Mouse (Mus musculus) heart, embryonic 12.5 days (tissue): ENCODE data around the gene Mgea5. TPM values are rescaled to one million over a fixed set of nuclear protein-coding genes. Genes with fewer than 3 reads are reported as not detected.
A peak's percentile ranks its signal among the peaks of the same experiment; 100 is the strongest.

Source experiments
- ATAC-seq: fragments of 200-750 bp; cut with Nextera tagmentation; 2 replicates; pipeline ENCODE4 v1.8.0; 2017; ENCODE audit warnings: moderate TSS enrichment, moderate library complexity; ENCODE audit not compliant: insufficient number of reproducible peaks, low FRiP score
- H3K27ac ChIP-seq: fragments of 300-500 bp; sonication (generic); 2 replicates; pipeline ENCODE4 v1.5.1; 2016; ENCODE audit warnings: mild to moderate bottlenecking, moderate library complexity; ENCODE audit not compliant: poor library complexity, severe bottlenecking
- H3K27me3 ChIP-seq: fragments of 300-500 bp; sonication (generic); replicated peaks from 2 replicates; pipeline ENCODE4 v1.6.1; 2016; ENCODE audit warnings: mild to moderate bottlenecking, moderate library complexity
- H3K36me3 ChIP-seq: fragments of 300-500 bp; sonication (generic); 2 replicates; pipeline ENCODE4 v1.6.1; 2016; ENCODE audit warnings: mild to moderate bottlenecking, moderate library complexity
- H3K4me1 ChIP-seq: fragments of 300-500 bp; sonication (generic); replicated peaks from 2 replicates; pipeline ENCODE4 v1.6.1; 2016; ENCODE audit warnings: mild to moderate bottlenecking
- H3K4me2 ChIP-seq: fragments of 300-500 bp; sonication (generic); 2 replicates; pipeline ENCODE4 v1.6.1; 2016; ENCODE audit warnings: mild to moderate bottlenecking, moderate library complexity
- H3K4me3 ChIP-seq: fragments of 300-500 bp; sonication (generic); 2 replicates; pipeline ENCODE4 v1.5.1; 2016; ENCODE audit warnings: mild to moderate bottlenecking
- H3K9ac ChIP-seq: fragments of 300-500 bp; sonication (generic); 2 replicates; pipeline ENCODE4 v1.6.1; 2016; ENCODE audit warnings: mild to moderate bottlenecking, moderate library complexity
- H3K9me3 ChIP-seq: fragments of 300-500 bp; sonication (generic); replicated peaks from 2 replicates; pipeline ENCODE4 v1.6.1; 2016; ENCODE audit warnings: mild to moderate bottlenecking, moderate library complexity
- WGBS: fragments of 180-500 bp; shearing (Covaris S2); methylation state at CpG from one replicate; pipeline ENCODE4 v1.1.7; 2016; 5-methylcytosine and 5-hydroxymethylcytosine counted together
- polyA plus RNA-seq: library from polyadenylated mRNA; unstranded; fragments of >200 nt; fragmentation: Nextera tagmentation; extraction: Ambion mirVana; gene quantifications from 2 replicates; pipeline ENCODE4 v1.2.1, GENCODE M21; 2016

The Mgea5 gene
- polyA plus RNA-seq: 51.7 and 52.8 TPM in 2 replicates

GRCm38 (mm10) chr19:45783181-45783932, at the start of gene Mgea5:
Gene Mgea5, minus strand, starts transcription at chr19:45783837.
- Histone ChIP-seq H3K4me1 (peaks cover 24% of the 10 kb centered on the region), H3K9me3 (no peaks in the 10 kb centered on the region), H3K9ac (peak within 1 kb of the TSS; percentile 92), H3K27ac (peak within 1 kb of the TSS; percentile 98), H3K4me3 (peak within 1 kb of the TSS; percentile 76), H3K4me2 (peak within 1 kb of the TSS; percentile 77), H3K27me3 (no peaks in the 10 kb centered on the region), H3K36me3 (peaks cover 25% of the 10 kb centered on the region)
- under 1% methylated on average over 62 of the region's 71 CpGs for WGBS
- peak; percentile 97 for ATAC-seq

GRCm38 (mm10) chr19:45830679-45831078, 47.0 kb upstream of the Mgea5 start:
- H3K27me3 ChIP-seq: no peaks in the 10 kb centered on the region
- H3K4me3 ChIP-seq: no peak overlapping the region
- peaks cover 4% of the 10 kb centered on the region; the same call in 1 of the 2 replicates for H3K36me3 ChIP-seq
- H3K9me3 ChIP-seq: peaks cover 5% of the 10 kb centered on the region
- ATAC-seq: no peak
- no peak overlapping the region for H3K4me2 ChIP-seq
- H3K27ac ChIP-seq: no peak overlapping the region
- WGBS: 49% methylated on average over 2 of the region's 2 CpGs
- H3K4me1 ChIP-seq: peaks cover 24% of the 10 kb centered on the region
- no peak overlapping the region for H3K9ac ChIP-seq

- no peak for ATAC-seq
- peaks cover 5% of the 10 kb centered on the region for H3K9me3 ChIP-seq
- peaks cover 4% of the 10 kb centered on the region; the same call in 1 of the 2 replicates for H3K36me3 ChIP-seq
- H3K4me2 ChIP-seq: no peak overlapping the region
- H3K4me3 ChIP-seq: no peak overlapping the region
- 89% methylated on average over 3 of the region's 3 CpGs for WGBS
- H3K4me1 ChIP-seq: peaks cover 32% of the 10 kb centered on the region
- H3K9ac ChIP-seq: no peak overlapping the region
- H3K27ac ChIP-seq: no peak overlapping the region
- H3K27me3 ChIP-seq: no peaks in the 10 kb centered on the region
Measured at GRCm38 (mm10) chr19:45827736-45828135, 44.1 kb upstream of the Mgea5 start.

GRCm38 (mm10) chr19:45827125-45827524, 43.5 kb upstream of the Mgea5 start:
- no peak for ATAC-seq
- Histone ChIP-seq H3K4me2 (no peak overlapping the region), H3K9me3 (peaks cover 5% of the 10 kb centered on the region), H3K27me3 (no peaks in the 10 kb centered on the region), H3K27ac (no peak overlapping the region), H3K4me1 (peaks cover 32% of the 10 kb centered on the region), H3K9ac (no peak overlapping the region), H3K4me3 (no peak overlapping the region), H3K36me3 (peaks cover 4% of the 10 kb centered on the region; the same call in 1 of the 2 replicates)
- WGBS: 64% methylated on average over 5 of the region's 5 CpGs

- H3K4me2 ChIP-seq: no peak overlapping the region
- H3K4me3 ChIP-seq: no peak overlapping the region
- no peak overlapping the region for H3K9ac ChIP-seq
- 68% methylated on average over 3 of the region's 3 CpGs for WGBS
- ATAC-seq: no peak
- H3K27me3 ChIP-seq: no peaks in the 10 kb centered on the region
- peaks cover 32% of the 10 kb centered on the region for H3K4me1 ChIP-seq
- peaks cover 5% of the 10 kb centered on the region for H3K9me3 ChIP-seq
- no peak overlapping the region for H3K27ac ChIP-seq
- H3K36me3 ChIP-seq: peaks cover 4% of the 10 kb centered on the region; the same call in 1 of the 2 replicates
Measured at GRCm38 (mm10) chr19:45826146-45826545, 42.5 kb upstream of the Mgea5 start.

GRCm38 (mm10) chr19:45821832-45822231, 38.2 kb upstream of the Mgea5 start:
- Histone ChIP-seq H3K4me2 (no peak overlapping the region), H3K4me3 (no peak overlapping the region), H3K9me3 (no peaks in the 10 kb centered on the region), H3K36me3 (0 out of 2 replicates have a peak, but pooled peaks cover 9% of the 10 kb centered on the region), H3K27ac (no peak overlapping the region), H3K27me3 (no peaks in the 10 kb centered on the region), H3K9ac (no peak overlapping the region), H3K4me1 (peaks cover 27% of the 10 kb centered on the region)
- 74% methylated on average over 5 of the region's 5 CpGs for WGBS
- ATAC-seq: no peak

GRCm38 (mm10) chr19:45817816-45818490, 34.3 kb upstream of the Mgea5 start:
- Histone ChIP-seq H3K27ac (no peak overlapping the region), H3K4me2 (no peak overlapping the region), H3K36me3 (0 out of 2 replicates have a peak, but pooled peaks cover 9% of the 10 kb centered on the region), H3K9me3 (no peaks in the 10 kb centered on the region), H3K4me3 (no peak overlapping the region), H3K27me3 (peaks cover 16% of the 10 kb centered on the region), H3K4me1 (peaks cover 15% of the 10 kb centered on the region), H3K9ac (no peak overlapping the region)
- ATAC-seq: no peak
- 74% methylated on average over 11 of the region's 11 CpGs for WGBS

- WGBS: 43% methylated on average over 8 of the region's 8 CpGs
- Histone ChIP-seq H3K27ac (no peak overlapping the region), H3K36me3 (0 out of 2 replicates have a peak, but pooled peaks cover 9% of the 10 kb centered on the region), H3K9ac (no peak overlapping the region), H3K4me3 (no peak overlapping the region), H3K4me1 (peaks cover 26% of the 10 kb centered on the region), H3K4me2 (peak overlapping the region; percentile 87), H3K27me3 (peaks cover 16% of the 10 kb centered on the region), H3K9me3 (no peaks in the 10 kb centered on the region)
- ATAC-seq: no peak
Measured at GRCm38 (mm10) chr19:45816727-45817126, 33.1 kb upstream of the Mgea5 start.

- Histone ChIP-seq H3K4me1 (peaks cover 26% of the 10 kb centered on the region), H3K27ac (no peak within 1 kb of the TSS)
- WGBS: 0% methylated on average over 25 of the region's 29 CpGs
Measured at GRCm38 (mm10) chr19:45815831-45816405, 32.3 kb upstream of the Mgea5 start, which contains the start of gene Kcnip2. Gene Kcnip2, minus strand, starts transcription at chr19:45816061.

GRCm38 (mm10) chr19:45815170-45815569, 31.5 kb upstream of the Mgea5 start:
- 68% methylated on average over 10 of the region's 10 CpGs for WGBS
- Histone ChIP-seq H3K36me3 (0 out of 2 replicates have a peak, but pooled peaks cover 9% of the 10 kb centered on the region), H3K4me2 (peak overlapping the region; percentile 87), H3K27ac (no peak overlapping the region), H3K9me3 (no peaks in the 10 kb centered on the region), H3K9ac (no peak overlapping the region), H3K4me1 (peaks cover 26% of the 10 kb centered on the region), H3K4me3 (peak overlapping the region; percentile 47; the same call in 1 of the 2 replicates), H3K27me3 (peaks cover 23% of the 10 kb centered on the region)
- ATAC-seq: no peak

More at GRCm38 (mm10) chr19:45815831-45816405, 32.3 kb upstream of the Mgea5 start, which contains the start of gene Kcnip2:
- Histone ChIP-seq H3K9me3 (no peaks in the 10 kb centered on the region), H3K4me3 (peak within 1 kb of the TSS; percentile 47), H3K9ac (peak within 1 kb of the TSS; percentile 36), H3K27me3 (peaks cover 22% of the 10 kb centered on the region), H3K4me2 (peak within 1 kb of the TSS; percentile 87), H3K36me3 (0 out of 2 replicates have a peak, but pooled peaks cover 9% of the 10 kb centered on the region)
- peak; percentile 24; the same call in 1 of the 2 replicates for ATAC-seq
